Comparison of ENCODE assay signal across 15 mouse cellular contexts in the genomic region with DNA sequence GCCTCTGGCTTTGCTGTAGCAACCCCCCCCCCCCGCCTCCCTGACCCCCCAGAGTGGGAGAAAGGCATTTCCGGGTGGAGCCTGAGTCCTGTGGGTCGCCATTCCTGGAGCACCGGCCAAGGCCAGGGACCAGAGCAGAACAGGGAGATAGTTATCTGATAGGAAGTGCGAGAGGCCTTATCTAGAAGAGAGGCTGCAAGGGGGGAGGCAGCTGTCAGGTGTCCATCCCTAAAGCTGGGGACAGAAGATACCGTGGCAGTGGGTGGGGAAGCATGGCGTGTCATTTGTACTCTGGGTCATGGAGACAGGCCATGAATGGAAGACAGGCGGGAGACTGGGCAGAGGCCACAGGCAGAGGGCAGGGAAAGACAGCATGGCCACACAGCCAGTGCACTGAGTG. TPM values are rescaled to one million over a fixed set of nuclear protein-coding genes. Genes with fewer than 3 reads are reported as not detected.
DNase-seq lines count a peak whose midpoint lies in the region; ATAC-seq and TF ChIP-seq lines count a peak whose summit lies in the region.
"Had no signal": no experiment of that assay in that cellular context is flagged by ENCODE, and none has a peak within 500 bp of the region (broad histone marks: within the 10 kb centered on the region; RNA-seq: fewer than 3 reads in every experiment).

No protein-coding gene starts in this region.

- no peak for TF ChIP-seq CTCF in lung, adult 2 months (IDR thresholded peaks at IDR 0.05; ENCODE audit: insufficient read depth, low read length)

- no peak for ATAC-seq in CD4-positive, CD25-positive, alpha-beta regulatory T cell, adult 4 months
- ATAC-seq in erythroid progenitor cell, adult 5-6 weeks (replicated peaks; ENCODE audit: low FRiP score, poor library complexity, severe bottlenecking) = no peak
- ATAC-seq: midbrain, embryonic 16.5 days had no signal

- intact Hi-C loops in heart, postnatal 10 days (cut with DNase I) = no loop called here

- 31% methylated on average over 8 of the region's 8 CpGs for WGBS in lung, adult 2 months

- H3K4me1 ChIP-seq in lung, adult 2 months (ENCODE audit: control insufficient read depth, insufficient read depth, low read length) = peaks cover 27% of the 10 kb centered on the region

- DNase-seq in heart, adult 18-20 months = peak; percentile 45 to 78
- no peak for DNase-seq in heart, postnatal 10 days
- peak; percentile 72 to 85 for DNase-seq in lung, adult 18-20 months
- DNase-seq in lung, adult 2 months = no peak
- peak; percentile 59 to 88 for DNase-seq in kidney, postnatal 25 days
- DNase-seq: adrenal gland, adult 8-10 months; cerebellum, postnatal 25 days; liver, embryonic 13.5 days; thymus, postnatal 14 days had no signal

- no peak; the same call in 1 of the 2 replicates for TF ChIP-seq POLR2A in lung, adult 2 months (IDR thresholded peaks at IDR 0.05; ENCODE audit: borderline replicate concordance, extremely low read depth, low read depth, low read length)

- H3K4me3 ChIP-seq in lung, adult 2 months (replicated peaks; ENCODE audit: extremely low read depth, low read depth, low read length) = no peak overlapping the region
- H3K4me3 ChIP-seq: liver, embryonic 13.5 days; neural tube, embryonic 12.5 days; stomach, embryonic 15.5 days had no signal

RNA-seq across cellular contexts. Expression of gene Pdgfb, which starts 14.1 kb away (rescaled TPM):
- total RNA-seq in heart, adult 18-20 months (2021) = 10 to 100 TPM; 23.1 to 29.3 TPM
- total RNA-seq in heart, postnatal 10 days (2021) = 10 to 100 TPM; 49.2 to 56.2 TPM
- polyA plus RNA-seq in lung, adult 2 months (2012; rRNA removed) = 138 and 155 TPM in 2 replicates
- polyA plus RNA-seq in CD4-positive, CD25-positive, alpha-beta regulatory T cell, adult 4 months (2017; shearing (Covaris generic)) = 1 to 10 TPM; 1.4 to 2.8 TPM
- total RNA-seq in erythroid progenitor cell, adult 5-6 weeks (2015; ENCODE audit: low replicate concordance) = 1.3 TPM in 1 of 2 replicates, not detected in the other
- total RNA-seq in erythroid progenitor cell, adult 5-6 weeks (2017; ENCODE audit: low replicate concordance) = 1.6 TPM in 1 of 2 replicates, not detected in the other
- total RNA-seq: megakaryocyte progenitor cell, adult 5-6 weeks had no signal

RNA-seq across cellular contexts. Expression of gene Cbx7, which starts 29.8 kb away (rescaled TPM):
- 10 to 100 TPM; 17.8 to 29.8 TPM for total RNA-seq in heart, adult 18-20 months (2021)
- 1 to 10 TPM; 3.0 to 3.8 TPM for total RNA-seq in heart, postnatal 10 days (2021)
- polyA plus RNA-seq in lung, adult 2 months (2012; rRNA removed) = 72.5 and 75.9 TPM in 2 replicates
- polyA plus RNA-seq in CD4-positive, CD25-positive, alpha-beta regulatory T cell, adult 4 months (2017; shearing (Covaris generic)) = 10 to 100 TPM; 48.1 to 54.3 TPM
- total RNA-seq in erythroid progenitor cell, adult 5-6 weeks (2015; ENCODE audit: low replicate concordance) = 21.0 and 23.1 TPM in 2 replicates
- total RNA-seq in erythroid progenitor cell, adult 5-6 weeks (2017; ENCODE audit: low replicate concordance) = 12.1 and 15.4 TPM in 2 replicates

Comparison
In these comparisons a context has a peak if more than half of its experiments do, and no peak if none do; other contexts are left out.
1. DNase-seq: peak in heart, adult 18-20 months (2 of 2), lung, adult 18-20 months (2 of 2) and kidney, postnatal 25 days (2 of 2); none in heart, postnatal 10 days (0 of 2) and lung, adult 2 months (single experiment).
2. RNA of gene Pdgfb, which starts 14.1 kb away (total RNA-seq): 49.2 to 56.2 TPM in heart, postnatal 10 days and 23.1 to 29.3 TPM in heart, adult 18-20 months; 1.3 to 1.6 TPM in erythroid progenitor cell, adult 5-6 weeks; every median in the first group is over 4 times any median in the second.